Mouse (Mus musculus) stomach, embryonic 15.5 days (tissue): ENCODE measurements around the gene Rgs8. TPM values are rescaled to one million over a fixed set of nuclear protein-coding genes. Genes with fewer than 3 reads are reported as not detected.
A peak's percentile ranks its signal among the peaks of the same experiment; 100 is the strongest.

Source experiments
- ATAC-seq: fragments of 200-750 bp; cut with Nextera tagmentation; 2 replicates; pipeline ENCODE4 v1.8.0; 2017; ENCODE audit warnings: low read depth, moderate number of reproducible peaks, moderate TSS enrichment; ENCODE audit not compliant: insufficient read depth, low FRiP score
- H3K27ac ChIP-seq: fragments of 300-500 bp; sonication (generic); 2 replicates; pipeline ENCODE4 v1.5.1; 2015; ENCODE audit warnings: mild to moderate bottlenecking, inconsistent platforms
- H3K27me3 ChIP-seq: fragments of 300-500 bp; sonication (generic); replicated peaks from 2 replicates; pipeline ENCODE4 v1.6.1; 2015; ENCODE audit warnings: inconsistent platforms
- H3K36me3 ChIP-seq: fragments of 300-500 bp; sonication (generic); 2 replicates; pipeline ENCODE4 v1.6.1; 2015; ENCODE audit warnings: inconsistent platforms
- H3K4me1 ChIP-seq: fragments of 300-500 bp; sonication (generic); 2 replicates; pipeline ENCODE4 v1.6.1; 2015; ENCODE audit warnings: inconsistent platforms
- H3K4me2 ChIP-seq: fragments of 300-500 bp; sonication (generic); 2 replicates; pipeline ENCODE4 v1.6.1; 2015; ENCODE audit warnings: mild to moderate bottlenecking, inconsistent platforms
- H3K4me3 ChIP-seq: fragments of 300-500 bp; sonication (generic); replicated peaks from 2 replicates; pipeline ENCODE4 v1.5.1; 2015; ENCODE audit warnings: inconsistent platforms
- H3K9ac ChIP-seq: fragments of 300-500 bp; sonication (generic); 2 replicates; pipeline ENCODE4 v1.6.1; 2015; ENCODE audit warnings: inconsistent platforms
- H3K9me3 ChIP-seq: fragments of 300-500 bp; sonication (generic); 2 replicates; pipeline ENCODE4 v1.6.1; 2016; ENCODE audit warnings: inconsistent platforms
- WGBS: fragments of 180-500 bp; shearing (Covaris S2); methylation state at CpG from one replicate; pipeline ENCODE4 v1.1.7; 2015; 5-methylcytosine and 5-hydroxymethylcytosine counted together
- polyA plus RNA-seq: library from polyadenylated mRNA; unstranded; fragments of >200 nt; fragmentation: Nextera tagmentation; extraction: Ambion mirVana; gene quantifications from 2 replicates; pipeline ENCODE4 v1.2.1, GENCODE M21; 2015

Rgs8 gene
- polyA plus RNA-seq, 1 experiment from 2014 or later: 0.41 TPM

DNA sequence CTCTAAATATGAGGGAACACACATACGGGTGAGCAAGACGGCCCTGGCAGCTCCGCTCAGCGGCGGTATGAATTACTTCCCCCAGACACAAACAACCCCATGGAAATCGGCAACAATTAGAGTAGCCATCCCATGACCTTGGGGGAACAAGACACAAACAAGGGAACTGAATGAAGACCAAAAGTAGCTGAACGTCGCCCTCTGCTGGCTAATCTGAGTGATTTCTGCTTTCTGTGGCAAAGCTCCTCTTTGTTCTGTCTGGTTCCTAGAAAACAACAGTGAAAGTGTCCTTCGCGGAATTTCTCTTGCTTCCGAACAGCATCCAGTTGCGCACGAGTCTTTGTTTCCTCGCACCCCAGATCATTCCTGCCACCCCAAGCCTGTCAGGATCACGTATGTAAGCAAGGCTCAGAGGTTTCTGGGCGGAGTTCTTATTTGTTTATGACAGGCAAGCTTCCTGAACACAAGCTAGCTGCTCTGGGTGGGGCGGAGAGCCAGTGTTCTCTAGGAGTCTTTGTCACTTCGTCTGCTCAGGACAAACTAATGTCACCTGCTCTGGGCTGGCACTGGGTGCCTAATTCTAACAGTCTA, 96.5 kb downstream of the Rgs8 start, which contains the start of gene Rnasel:
Gene Rnasel (plus strand): TSS at position 216 of the 591 bp plus-strand sequence.
- H3K4me2 ChIP-seq: peak within 1 kb of the TSS; percentile 60
- no peak within 1 kb of the TSS for H3K9ac ChIP-seq
- ATAC-seq: peak; percentile 64
- WGBS: 2% methylated on average over 18 of the region's 18 CpGs
- H3K36me3 ChIP-seq: no peaks in the 10 kb centered on the region
- H3K4me3 ChIP-seq: peak within 1 kb of the TSS; percentile 37
- no peaks in the 10 kb centered on the region for H3K9me3 ChIP-seq
- H3K27me3 ChIP-seq: no peaks in the 10 kb centered on the region
- H3K27ac ChIP-seq: peak within 1 kb of the TSS; percentile 64; the same call in 1 of the 2 replicates
- H3K4me1 ChIP-seq: peaks cover 16% of the 10 kb centered on the region

Other genes starting within 250 kb of the Rgs8 start
- gene Shcbp1l, start 227.9 kb upstream of the Rgs8 start, polyA plus RNA-seq: 0.28 and 0.34 TPM in 2 replicates
- gene Dhx9, start 165.4 kb upstream of the Rgs8 start, polyA plus RNA-seq: 30.9 and 32.6 TPM in 2 replicates
- gene Npl, start 103.0 kb upstream of the Rgs8 start, polyA plus RNA-seq: 16.6 and 17.6 TPM in 2 replicates
- 4.5 and 5.1 TPM in 2 replicates for gene Rgs16, start 87.3 kb downstream of the Rgs8 start, polyA plus RNA-seq
- 13.8 and 15.5 TPM in 2 replicates for gene Rnasel, start 96.4 kb downstream of the Rgs8 start, polyA plus RNA-seq
- gene Rgsl1, start 191.1 kb downstream of the Rgs8 start, polyA plus RNA-seq: 0.08 and 0.15 TPM in 2 replicates
- 0.17 and 0.26 TPM in 2 replicates for gene Teddm1b, start 221.3 kb downstream of the Rgs8 start, polyA plus RNA-seq
- gene Teddm1a, start 238.7 kb downstream of the Rgs8 start, polyA plus RNA-seq: not detected in 2 replicates
- 122 and 124 TPM in 2 replicates for gene Glul, start 246.9 kb downstream of the Rgs8 start, polyA plus RNA-seq
- gene Teddm2, start 247.2 kb downstream of the Rgs8 start, polyA plus RNA-seq: 0.64 and 0.72 TPM in 2 replicates